ENCODE assay signal across 21 mouse cellular contexts in genomic region chr16:10316493-10317196, GRCm38 (mm10). TPM values are rescaled to one million over a fixed set of nuclear protein-coding genes. Genes with fewer than 3 reads are reported as not detected.
DNase-seq lines count a peak whose midpoint lies in the region; ATAC-seq and TF ChIP-seq lines count a peak whose summit lies in the region.
"Had no signal": no experiment of that assay in that cellular context is flagged by ENCODE, and none has a peak within 500 bp of the region (broad histone marks: within the 10 kb centered on the region; RNA-seq: fewer than 3 reads in every experiment).

No protein-coding gene starts in this region.

- no peak for TF ChIP-seq CTCF in liver, adult 2 months (IDR thresholded peaks at IDR 0.05; ENCODE audit: low read depth, low read length)
- no peak for TF ChIP-seq CTCF in liver, postnatal 0 days (IDR thresholded peaks at IDR 0.05; ENCODE audit: low read depth)
- no peak for TF ChIP-seq CTCF in E14TG2a.4 (conservative IDR thresholded peaks at IDR 0.05; ENCODE audit: low read length)

- peaks cover 3% of the 10 kb centered on the region; the same call in 1 of the 2 replicates for H3K4me1 ChIP-seq in liver, adult 2 months (ENCODE audit: control insufficient read depth, insufficient read depth, low read length)
- H3K4me1 ChIP-seq in liver, postnatal 0 days (ENCODE audit: insufficient read depth) = no peaks in the 10 kb centered on the region
- H3K4me1 ChIP-seq in E14TG2a.4 (replicated peaks; ENCODE audit: low read depth, low read length) = peaks cover 57% of the 10 kb centered on the region
- H3K4me1 ChIP-seq: embryonic facial prominence, embryonic 12.5 days had no signal

- no peak overlapping the region for H3K27ac ChIP-seq in liver, adult 2 months (replicated peaks; ENCODE audit: insufficient read depth, low read depth, low read length)
- H3K27ac ChIP-seq in liver, postnatal 0 days (ENCODE audit: low read depth) = no peak overlapping the region
- H3K27ac ChIP-seq: embryonic facial prominence, embryonic 12.5 days; forebrain, embryonic 15.5 days; heart, adult 2 months; heart, embryonic 15.5 days; hindbrain, embryonic 13.5 days; hindbrain, postnatal 0 days had no signal

- H3K4me3 ChIP-seq in liver, adult 2 months (ENCODE audit: insufficient read depth, low read depth, low read length) = no peak overlapping the region
- no peak overlapping the region for H3K4me3 ChIP-seq in liver, postnatal 0 days (ENCODE audit: low read depth, low read length)
- peak overlapping the region; percentile 55 for H3K4me3 ChIP-seq in E14TG2a.4 (replicated peaks; ENCODE audit: low read length)
- H3K4me3 ChIP-seq: embryonic facial prominence, embryonic 12.5 days; forebrain, embryonic 15.5 days; heart, adult 2 months; heart, embryonic 15.5 days; hindbrain, embryonic 13.5 days had no signal

- H3K79me2 ChIP-seq in liver, adult 2 months (ENCODE audit: control insufficient read depth, insufficient read depth, low read length) = no peaks in the 10 kb centered on the region

- TF ChIP-seq EP300 in liver, postnatal 0 days (IDR thresholded peaks at IDR 0.05; ENCODE audit: low read depth) = no peak

- peak; percentile 29 for DNase-seq in liver, adult 2 months (ENCODE audit: extremely low read depth, low read depth, low spot score)
- DNase-seq in liver, postnatal 0 days = no peak
- DNase-seq in R1 (ENCODE audit: low read depth, low spot score) = peak; percentile 93
- peak; percentile 58 for DNase-seq in yolk sac, embryonic 10.5 days (ENCODE audit: low spot score)
- DNase-seq in B cell, adult 2 months = no peak
- no peak for DNase-seq in gastrocnemius, postnatal 10 days
- DNase-seq: adrenal gland, adult 8-10 months; adrenal gland, postnatal 36 days; cerebellum, adult 8-10 months; cerebellum, postnatal 14 days; gastrocnemius, postnatal 14 days; heart, adult 2 months; heart, postnatal 14 days had no signal

- ATAC-seq in liver, postnatal 0 days = no peak
- ATAC-seq: forebrain, embryonic 15.5 days; hindbrain, postnatal 0 days had no signal

- H3K4me2 ChIP-seq in liver, postnatal 0 days (ENCODE audit: low read depth, low read length) = no peak overlapping the region
- H3K4me2 ChIP-seq: embryonic facial prominence, embryonic 12.5 days; forebrain, embryonic 15.5 days; heart, embryonic 11.5 days; heart, embryonic 15.5 days; hindbrain, embryonic 13.5 days had no signal

- H3K9me3 ChIP-seq in liver, postnatal 0 days (ENCODE audit: low read length) = no peaks in the 10 kb centered on the region
- no peaks in the 10 kb centered on the region for H3K9me3 ChIP-seq in E14TG2a.4 (ENCODE audit: low read length)
- H3K9me3 ChIP-seq: embryonic facial prominence, embryonic 12.5 days; forebrain, embryonic 15.5 days; heart, embryonic 15.5 days; hindbrain, embryonic 13.5 days had no signal

- TF ChIP-seq POLR2A in liver, adult 2 months (IDR thresholded peaks at IDR 0.05; ENCODE audit: extremely low read depth, insufficient read depth, low read length) = no peak

- 56% methylated on average over 10 of the region's 10 CpGs for WGBS in liver, adult 2 months
- WGBS in liver, postnatal 0 days (ENCODE audit: insufficient replicate concordance) = 66% methylated on average over 9 of the region's 10 CpGs

- no peaks in the 10 kb centered on the region for H3K27me3 ChIP-seq in liver, adult 2 months (ENCODE audit: control insufficient read depth, insufficient read depth, low read length)
- peaks cover 15% of the 10 kb centered on the region; the same call in 1 of the 2 replicates for H3K27me3 ChIP-seq in liver, postnatal 0 days (ENCODE audit: insufficient read depth, low read length)
- peaks cover 68% of the 10 kb centered on the region for H3K27me3 ChIP-seq in E14TG2a.4 (ENCODE audit: insufficient read depth, low read length)

- no peak overlapping the region for H3K9ac ChIP-seq in liver, adult 2 months (ENCODE audit: low read depth, low read length)
- no peak overlapping the region for H3K9ac ChIP-seq in liver, postnatal 0 days (replicated peaks)
- H3K9ac ChIP-seq: embryonic facial prominence, embryonic 12.5 days; forebrain, embryonic 15.5 days; heart, embryonic 15.5 days; hindbrain, embryonic 13.5 days had no signal

- no peaks in the 10 kb centered on the region for H3K36me3 ChIP-seq in liver, adult 2 months (ENCODE audit: control insufficient read depth, insufficient read depth, low read length)
- H3K36me3 ChIP-seq in liver, postnatal 0 days (replicated peaks; ENCODE audit: insufficient read depth, low read length) = no peaks in the 10 kb centered on the region
- no peaks in the 10 kb centered on the region for H3K36me3 ChIP-seq in E14TG2a.4 (ENCODE audit: insufficient read depth, low read length)
- H3K36me3 ChIP-seq: embryonic facial prominence, embryonic 12.5 days; forebrain, embryonic 15.5 days; heart, embryonic 15.5 days; hindbrain, embryonic 13.5 days had no signal

RNA-seq across cellular contexts. Expression of gene Emp2, which starts 2.9 kb away (rescaled TPM):
- 5.7 and 10.7 TPM in 2 replicates for total RNA-seq in liver, adult 2 months (2014; rRNA removed)
- 7.2 and 14.1 TPM in 2 replicates for polyA plus RNA-seq in liver, adult 2 months (2012; rRNA removed)
- polyA plus RNA-seq in liver, postnatal 0 days (2015; fragmentation: Nextera tagmentation; extraction: Ambion mirVana) = 1.2 and 1.5 TPM in 2 replicates
- 10 to 100 TPM; 12.3 to 14.4 TPM for total RNA-seq in gastrocnemius, postnatal 10 days (2021)
- total RNA-seq: MEL had no signal

Comparison
In these comparisons a context has a peak if more than half of its experiments do, and no peak if none do; other contexts are left out.
1. DNase-seq: peak in liver, adult 2 months (single experiment), R1 (single experiment) and yolk sac, embryonic 10.5 days (single experiment); none in liver, postnatal 0 days (single experiment), B cell, adult 2 months (0 of 2) and gastrocnemius, postnatal 10 days (single experiment).